Mouse (Mus musculus) small intestine, adult 2 months (tissue): ENCODE results near the gene Tns1.

Source experiments
- CTCF ChIP-seq: fragments of 200-500 bp; IDR thresholded peaks from 2 replicates; pipeline ENCODE4 v1.5.1; 2012; ENCODE audit warnings: low read depth, mild to moderate bottlenecking, control low read depth, inconsistent platforms, low read length, moderate library complexity, mixed read lengths; ENCODE audit not compliant: insufficient replicate concordance, insufficient read length; ENCODE audit errors: extremely low read depth
- POLR2A ChIP-seq: fragments of 200-500 bp; IDR thresholded peaks from 2 replicates; pipeline ENCODE4 v1.6.1; 2012; ENCODE audit warnings: low read depth, mild to moderate bottlenecking, control low read depth, inconsistent platforms, low read length, moderate library complexity

DNA sequence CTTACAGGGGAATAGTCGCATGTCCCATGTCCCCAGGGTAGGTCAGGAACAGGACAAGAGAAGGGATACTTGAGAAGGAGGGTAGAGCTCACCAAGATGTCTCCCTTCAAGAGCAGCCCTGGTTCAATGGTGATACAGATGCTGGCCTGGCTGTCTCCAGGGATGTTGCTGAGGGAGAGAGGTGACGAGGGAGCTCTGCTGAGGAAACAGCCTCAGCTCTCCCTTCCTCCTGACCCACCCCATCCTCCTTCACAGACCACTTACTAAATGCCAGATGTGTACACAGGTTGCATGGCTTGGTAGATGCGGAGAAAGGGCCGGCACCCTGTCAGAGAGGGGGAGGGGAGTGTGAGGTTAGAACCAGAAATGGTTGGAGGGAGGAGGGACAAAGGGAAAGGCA, 138.6 kb downstream of the Tns1 start:
- TF ChIP-seq CTCF (no peak), POLR2A (no peak)
